Comparison of ENCODE assay signal across 9 mouse cellular contexts in the genomic region with DNA sequence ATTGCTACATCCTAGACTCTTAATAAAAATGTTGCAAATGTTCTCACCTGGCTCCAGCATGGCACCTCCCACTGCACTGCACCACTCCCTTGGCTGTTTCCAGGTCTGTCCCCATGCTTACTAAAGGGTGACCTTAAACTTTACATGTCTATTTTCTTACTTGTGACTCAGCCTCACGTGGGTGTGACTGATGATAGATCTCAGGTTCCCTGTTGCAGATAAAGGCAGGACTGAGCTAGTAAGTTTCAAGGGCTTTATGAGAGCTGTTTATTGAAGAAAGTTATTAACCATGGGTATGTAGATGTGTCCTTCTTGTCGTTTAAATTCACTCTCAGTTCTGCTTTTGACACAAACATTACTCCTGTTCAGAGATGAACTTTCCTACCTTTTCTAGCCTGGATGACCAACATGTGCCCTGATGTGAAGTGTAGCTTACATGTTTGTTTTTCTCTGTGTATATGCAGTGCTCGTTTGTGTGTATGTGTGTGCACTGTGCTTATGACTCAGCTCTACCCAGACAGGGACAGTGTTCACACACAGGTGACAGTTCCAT. TPM values are rescaled to one million over a fixed set of nuclear protein-coding genes. Genes with fewer than 3 reads are reported as not detected.
A peak's percentile ranks its signal among the peaks of the same experiment; 100 is the strongest.
DNase-seq lines count a peak whose midpoint lies in the region; ATAC-seq and TF ChIP-seq lines count a peak whose summit lies in the region.
"Had no signal": no experiment of that assay in that cellular context is flagged by ENCODE, and none has a peak within 500 bp of the region (broad histone marks: within the 10 kb centered on the region; RNA-seq: fewer than 3 reads in every experiment).

No protein-coding gene starts in this region.

- peak; percentile 38 to 51 for DNase-seq in gastrocnemius, adult 8-10 months (ENCODE audit: low spot score in 2 of 2)
- DNase-seq in gastrocnemius, postnatal 4 days (ENCODE audit: low spot score in 2 of 2), result no peak
- DNase-seq in A20 (ENCODE audit: low read depth, low spot score), result peak; percentile 70
- peak; percentile 64 for DNase-seq in fat pad, adult 2 months (ENCODE audit: extremely low read depth, low read depth, low spot score)
- DNase-seq in liver, embryonic 14.5 days (ENCODE audit: low read depth in 3 of 3, low spot score in 3 of 3), result no peak
- no peak for DNase-seq in thymus, postnatal 0 days (ENCODE audit: low spot score)
- DNase-seq in limb, embryonic 10.5 days (ENCODE audit: low spot score), result no peak
- DNase-seq: lung, embryonic 14.5 days had no signal

- H3K4me1 ChIP-seq in liver, embryonic 14.5 days (replicated peaks; ENCODE audit: control insufficient read depth in 2 of 2, insufficient read depth in 2 of 2, low read length in 1 of 2), result peaks cover 11 to 20% of the 10 kb centered on the region in 2 experiments; a peak in 3 of 4 replicates
- peaks cover 18% of the 10 kb centered on the region for H3K4me1 ChIP-seq in limb, embryonic 10.5 days

- no peak overlapping the region for H3K4me3 ChIP-seq in liver, embryonic 14.5 days (ENCODE audit: insufficient read depth in 1 of 2, low read depth in 2 of 2, low read length in 2 of 2)
- H3K4me3 ChIP-seq in limb, embryonic 10.5 days, result no peak overlapping the region

- peak; percentile 16; the same call in 1 of the 2 replicates for ATAC-seq in liver, embryonic 14.5 days (ENCODE audit: insufficient read depth)
- ATAC-seq in monocyte, adult 5-6 weeks (replicated peaks; ENCODE audit: insufficient number of reproducible peaks, low FRiP score, low TSS enrichment, poor library complexity, severe bottlenecking), result no peak

- TF ChIP-seq EP300 in liver, embryonic 14.5 days (IDR thresholded peaks at IDR 0.05; ENCODE audit: low read depth), result no peak

- no peak overlapping the region for H3K9ac ChIP-seq in liver, embryonic 14.5 days (replicated peaks)
- H3K9ac ChIP-seq: lung, embryonic 14.5 days had no signal

- H3K4me2 ChIP-seq in liver, embryonic 14.5 days (ENCODE audit: low read depth), result no peak overlapping the region
- H3K4me2 ChIP-seq: lung, embryonic 14.5 days had no signal

- TF ChIP-seq CTCF in liver, embryonic 14.5 days (IDR thresholded peaks at IDR 0.05; ENCODE audit: low read depth), result no peak

- WGBS in liver, embryonic 14.5 days (ENCODE audit: insufficient replicate concordance), result 30% methylated on average over 3 of the region's 3 CpGs
- WGBS in limb, embryonic 10.5 days, result 87% methylated on average over 3 of the region's 3 CpGs

- no peaks in the 10 kb centered on the region for H3K9me3 ChIP-seq in liver, embryonic 14.5 days (ENCODE audit: control insufficient read depth, low read length)
- no peaks in the 10 kb centered on the region for H3K9me3 ChIP-seq in limb, embryonic 10.5 days (replicated peaks)

- peaks cover 10% of the 10 kb centered on the region for H3K36me3 ChIP-seq in liver, embryonic 14.5 days (replicated peaks; ENCODE audit: control insufficient read depth, insufficient read depth, low read depth)
- H3K36me3 ChIP-seq in limb, embryonic 10.5 days, result peaks cover 41% of the 10 kb centered on the region

- no peaks in the 10 kb centered on the region for H3K27me3 ChIP-seq in liver, embryonic 14.5 days (ENCODE audit: control insufficient read depth, insufficient read depth, low read length)
- no peaks in the 10 kb centered on the region for H3K27me3 ChIP-seq in limb, embryonic 10.5 days (ENCODE audit: low read depth, poor library complexity, severe bottlenecking)

- no peak overlapping the region for H3K27ac ChIP-seq in liver, embryonic 14.5 days
- no peak overlapping the region for H3K27ac ChIP-seq in limb, embryonic 10.5 days

RNA-seq across cellular contexts. Expression of gene Golga4, which starts 6.7 kb away (rescaled TPM):
- total RNA-seq in gastrocnemius, adult 8-10 months (2022), result 100 to 1,000 TPM; 399 to 503 (median 431) TPM
- 100 to 1,000 TPM; 137 to 148 TPM for total RNA-seq in gastrocnemius, postnatal 4 days (2021)
- polyA plus RNA-seq in liver, embryonic 14.5 days (2012; rRNA removed), result 6.9 and 13.2 TPM in 2 replicates
- 10.6 and 11.6 TPM in 2 replicates for polyA plus RNA-seq in liver, embryonic 14.5 days (2014; fragmentation: Nextera tagmentation; extraction: Ambion mirVana)
- polyA plus RNA-seq in thymus, postnatal 0 days (2015; fragmentation: Nextera tagmentation; extraction: Ambion mirVana), result 28.4 and 34.1 TPM in 2 replicates
- 97.5 to 187 TPM (median 99.7 TPM) in 3 replicates for total RNA-seq in monocyte, adult 5-6 weeks (2017)
- polyA plus RNA-seq in limb, embryonic 10.5 days (2016; fragmentation: Nextera tagmentation; extraction: Ambion mirVana), result 36.8 and 49.6 TPM in 2 replicates

RNA-seq across cellular contexts. Expression of gene Eomes, which starts 34.7 kb away (rescaled TPM):
- not detected for total RNA-seq in gastrocnemius, adult 8-10 months (2022)
- not detected for total RNA-seq in gastrocnemius, postnatal 4 days (2021)
- 0.05 TPM in 1 of 2 replicates, not detected in the other for polyA plus RNA-seq in liver, embryonic 14.5 days (2012; rRNA removed)
- 0.04 and 0.09 TPM in 2 replicates for polyA plus RNA-seq in liver, embryonic 14.5 days (2014; fragmentation: Nextera tagmentation; extraction: Ambion mirVana)
- polyA plus RNA-seq in thymus, postnatal 0 days (2015; fragmentation: Nextera tagmentation; extraction: Ambion mirVana), result 0.06 and 0.18 TPM in 2 replicates
- total RNA-seq in monocyte, adult 5-6 weeks (2017), result 47.6 to 167 TPM (median 48.0 TPM) in 3 replicates
- 0.05 TPM in 1 of 2 replicates, not detected in the other for polyA plus RNA-seq in limb, embryonic 10.5 days (2016; fragmentation: Nextera tagmentation; extraction: Ambion mirVana)
- polyA plus RNA-seq: lung, embryonic 14.5 days had no signal

Comparison
In these comparisons a context has a peak if more than half of its experiments do, and no peak if none do; other contexts are left out.
1. DNase-seq: peak in gastrocnemius, adult 8-10 months (2 of 2), A20 (single experiment) and fat pad, adult 2 months (single experiment); none in gastrocnemius, postnatal 4 days (0 of 2), liver, embryonic 14.5 days (0 of 3), thymus, postnatal 0 days (single experiment) and limb, embryonic 10.5 days (single experiment).
2. RNA of gene Eomes, which starts 34.7 kb away (total RNA-seq): 47.6 to 167 TPM in monocyte, adult 5-6 weeks; not detected in gastrocnemius, adult 8-10 months and not detected in gastrocnemius, postnatal 4 days; every median in the first group is over 10 times any median in the second.